Mouse (Mus musculus) heart, adult 8-10 months (tissue): ENCODE measurements around the gene Slc38a6. TPM values are rescaled to one million over a fixed set of nuclear protein-coding genes. Genes with fewer than 3 reads are reported as not detected.

Experiments used
- DNase-seq: peaks from one replicate; pipeline ENCODE4 v3.0.0; 2022; ENCODE audit warnings: low spot score
- total RNA-seq, 4 experiments: library from RNA; stranded (reverse); gene quantifications; 2 replicates each; pipeline ENCODE4 v1.2.4; 2022

Slc38a6 gene
- 1 to 10 TPM; 3.2 to 5.8 (median 4.5) TPM for total RNA-seq

- DNase-seq, result peak; percentile 92
These were observed at the start of gene Slc38a6, which contains the start of gene Trmt5 for GRCm38 (mm10) chr12:73286287-73287092. TSS of gene Slc38a6 (plus strand) at chr12:73286779. TSS of gene Trmt5 (minus strand) at chr12:73286710.

DNA sequence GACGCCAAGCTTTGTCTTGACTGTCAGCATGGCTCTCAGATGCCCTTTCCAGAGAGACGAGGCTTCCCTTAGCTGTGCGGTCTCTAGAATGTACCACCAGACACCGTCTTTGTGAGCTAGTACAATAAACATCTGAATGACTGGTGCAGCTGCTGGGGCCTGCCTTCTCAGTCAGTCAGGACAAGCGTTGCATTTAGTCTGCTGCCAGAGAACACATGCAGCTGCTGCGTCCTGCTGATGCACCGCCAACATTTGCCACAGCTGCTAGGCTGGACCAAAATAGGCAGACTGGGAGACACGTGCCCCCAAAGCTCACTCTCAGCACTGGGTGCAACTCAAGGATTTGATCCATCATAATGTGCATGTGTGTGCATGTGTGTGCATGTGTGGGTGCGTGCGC lies 44.6 kb upstream of the Slc38a6 start:
- no peak for DNase-seq

- no peak for DNase-seq
These were observed 40.9 kb upstream of the Slc38a6 start for GRCm38 (mm10) chr12:73245687-73246086.

DNA sequence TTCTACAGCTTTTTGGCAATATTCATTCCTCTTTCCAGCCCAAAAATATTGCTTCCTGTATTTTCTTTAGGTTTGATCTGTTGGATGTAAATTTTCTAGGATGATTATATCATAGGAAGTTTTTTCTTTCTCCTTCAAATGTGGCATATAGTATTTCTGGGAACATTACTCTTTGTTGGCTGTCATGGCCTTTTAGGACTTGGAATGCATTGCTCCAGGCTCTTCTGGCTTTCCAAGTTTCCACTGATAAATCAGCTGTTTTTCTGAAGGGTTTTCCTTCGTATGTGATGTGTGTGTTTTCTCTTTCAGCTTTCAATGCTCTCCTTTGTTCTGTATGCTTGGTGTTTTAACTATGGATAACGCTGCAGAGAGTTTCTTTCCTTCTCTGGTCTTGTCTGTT lies 31.6 kb upstream of the Slc38a6 start:
- DNase-seq, result no peak

DNA sequence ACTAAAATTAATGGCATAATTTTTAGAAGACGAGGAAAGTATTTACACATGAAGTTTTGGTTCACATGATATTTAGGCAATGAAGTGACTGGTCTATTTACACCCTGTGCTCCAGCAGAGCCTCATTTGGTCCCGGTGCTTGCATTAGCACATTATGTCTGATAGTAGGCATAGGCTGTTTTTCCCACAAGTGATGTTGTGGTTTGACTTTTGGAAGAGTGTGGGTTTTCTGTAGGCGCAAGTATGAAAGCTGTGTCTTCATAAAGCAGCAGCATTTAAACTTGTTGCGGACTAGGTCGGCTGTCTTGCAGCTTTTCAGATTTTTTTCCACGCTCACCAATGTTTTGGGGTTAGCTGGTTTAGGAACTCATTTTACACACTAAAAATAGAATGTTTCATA lies 27.3 kb upstream of the Slc38a6 start:
- no peak for DNase-seq

GRCm38 (mm10) chr12:73260339-73260738 lies 26.2 kb upstream of the Slc38a6 start:
- DNase-seq, result no peak

DNA sequence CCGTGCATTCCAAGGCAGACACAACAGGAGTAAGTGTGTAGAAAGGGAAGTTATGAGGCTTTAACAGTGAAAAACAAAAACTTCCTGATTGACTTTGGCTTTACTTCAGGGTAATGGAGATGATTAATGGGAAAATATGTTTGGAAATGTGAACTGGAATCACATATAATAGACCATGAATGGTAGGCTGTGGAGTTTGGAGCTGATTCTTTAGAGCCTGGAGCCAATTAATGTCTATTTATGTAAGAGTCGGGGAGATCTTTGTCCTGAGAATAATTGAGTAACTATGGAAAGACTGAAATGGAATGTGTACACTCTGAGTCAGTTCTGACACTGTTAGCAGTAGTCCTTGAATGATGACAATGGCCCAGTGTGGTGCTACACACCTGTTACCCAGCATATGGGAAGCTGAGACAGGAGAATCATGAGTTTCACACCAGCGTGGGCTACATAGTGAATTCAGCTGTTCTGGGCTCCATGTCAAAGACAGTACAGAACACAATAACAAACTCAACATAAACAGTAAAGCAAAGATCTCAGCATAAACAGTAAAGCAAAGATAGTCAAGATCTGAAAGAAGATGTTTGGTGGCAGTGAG lies 21.1 kb upstream of the Slc38a6 start:
- no peak for DNase-seq

GRCm38 (mm10) chr12:73266597-73266996 lies 20.0 kb upstream of the Slc38a6 start:
- no peak for DNase-seq

GRCm38 (mm10) chr12:73268497-73268896 lies 18.1 kb upstream of the Slc38a6 start:
- DNase-seq, result no peak

GRCm38 (mm10) chr12:73269531-73269930 lies 17.0 kb upstream of the Slc38a6 start:
- DNase-seq, result no peak

DNA sequence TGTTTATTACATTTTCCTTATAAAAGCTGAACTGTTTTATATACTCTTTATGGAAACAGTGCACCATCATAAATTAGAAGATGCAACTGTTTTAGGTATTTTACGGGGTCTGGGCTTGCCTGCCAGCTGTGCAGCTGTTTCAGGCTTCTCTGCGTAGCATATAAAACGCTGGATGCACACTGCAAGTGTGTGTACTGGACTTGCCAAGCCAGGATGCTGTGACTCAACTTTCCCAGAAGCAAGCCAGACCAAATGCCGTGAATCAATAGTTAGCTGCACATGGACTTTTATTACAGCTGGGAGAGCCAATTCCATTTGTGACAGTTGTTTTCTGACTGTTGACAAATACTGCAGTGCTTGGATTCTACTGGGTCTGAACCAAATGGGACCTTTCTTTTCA lies 16.6 kb upstream of the Slc38a6 start:
- DNase-seq, result no peak

GRCm38 (mm10) chr12:73274921-73275320 lies 11.7 kb upstream of the Slc38a6 start:
- DNase-seq, result no peak

- DNase-seq, result peak; percentile 52
These were observed 1.0 kb downstream of the Slc38a6 start for GRCm38 (mm10) chr12:73287609-73288008.

DNA sequence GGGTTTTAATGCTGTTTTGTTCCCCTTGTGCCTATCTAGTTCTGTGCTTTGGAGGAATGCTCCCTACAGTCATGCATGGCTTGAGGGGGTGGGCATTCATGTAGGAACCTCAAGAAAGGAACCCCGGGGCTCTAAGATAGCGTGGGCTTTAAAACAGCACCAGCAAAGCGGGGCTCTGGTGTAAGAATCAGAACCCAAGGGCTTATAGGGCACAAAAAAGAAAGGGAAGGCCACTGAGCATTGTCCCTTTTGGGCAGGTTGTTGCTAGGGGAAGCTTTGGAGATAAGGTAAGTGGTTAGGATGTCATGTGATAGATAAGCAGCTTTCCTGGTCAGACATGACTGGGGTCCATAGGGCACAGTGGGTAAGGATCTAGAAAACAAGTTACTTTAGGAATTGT lies 2.0 kb downstream of the Slc38a6 start:
- no peak for DNase-seq

DNA sequence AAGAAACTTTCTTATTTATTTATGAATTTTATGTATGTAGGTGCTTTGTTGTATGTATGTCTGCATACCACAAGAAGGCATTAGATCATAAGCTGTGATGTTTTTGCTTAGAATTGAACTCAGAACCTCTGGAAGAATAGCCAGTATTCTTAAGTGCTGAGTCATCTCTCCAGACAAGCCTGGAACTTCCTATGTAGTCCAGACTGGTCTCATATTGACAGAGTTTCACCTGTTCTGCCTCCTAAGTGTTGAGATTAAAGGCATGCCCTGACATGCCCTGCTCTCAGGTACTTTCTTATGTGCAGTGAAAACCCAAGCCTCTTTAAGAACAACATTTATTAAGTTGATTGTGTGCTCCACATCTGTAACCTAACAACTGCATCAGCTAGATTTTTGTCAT lies 8.3 kb downstream of the Slc38a6 start:
- DNase-seq, result no peak

DNA sequence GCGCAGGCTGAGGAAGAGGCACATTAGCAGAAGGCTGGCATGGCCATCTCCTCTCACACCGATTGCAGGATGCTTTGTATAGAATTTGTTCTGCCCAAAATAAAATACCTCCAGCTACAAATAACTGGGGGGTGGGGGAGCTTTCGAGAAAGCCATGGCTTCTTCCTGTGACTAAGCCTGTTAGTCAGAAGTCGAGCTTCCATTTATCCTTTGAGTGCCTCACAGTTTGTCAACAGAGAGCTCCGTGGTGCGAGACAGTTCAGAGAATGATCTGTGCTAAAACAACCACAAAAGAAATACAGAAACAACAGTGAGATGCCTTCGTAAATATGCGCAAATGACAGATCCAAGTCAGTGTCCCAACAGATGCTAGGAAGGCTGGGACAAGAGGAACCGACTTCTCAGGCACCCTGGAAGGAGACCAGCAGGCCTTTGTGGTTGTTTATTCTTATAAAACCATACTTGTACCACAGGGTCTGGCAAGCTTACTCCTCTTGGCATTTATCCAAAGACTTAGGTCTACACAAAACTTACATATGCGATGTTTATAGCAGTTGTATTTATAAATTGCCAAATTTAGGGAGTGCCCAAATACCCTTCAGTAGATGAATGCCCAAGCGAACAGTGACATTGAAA lies 9.0 kb downstream of the Slc38a6 start:
- DNase-seq, result no peak

DNA sequence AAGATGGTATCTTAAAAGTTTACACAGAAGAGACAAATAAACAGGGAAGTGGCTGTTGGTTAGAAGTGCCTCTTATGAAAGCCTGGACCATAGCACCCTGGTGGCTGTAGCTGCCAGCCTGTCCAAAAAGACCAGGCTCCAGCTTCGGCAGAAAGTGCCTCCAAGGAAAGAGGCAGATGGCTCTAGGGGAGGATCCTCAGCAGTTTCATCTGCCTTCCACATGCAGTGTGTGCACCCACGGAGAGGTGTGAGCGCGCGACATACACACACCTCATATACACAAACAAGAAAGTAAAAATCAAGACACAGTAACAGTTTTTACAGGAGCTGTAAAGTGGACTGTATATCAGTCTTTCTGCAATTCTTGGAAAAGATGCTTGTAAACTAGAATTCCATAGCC lies 12.0 kb downstream of the Slc38a6 start:
- DNase-seq, result no peak

DNA sequence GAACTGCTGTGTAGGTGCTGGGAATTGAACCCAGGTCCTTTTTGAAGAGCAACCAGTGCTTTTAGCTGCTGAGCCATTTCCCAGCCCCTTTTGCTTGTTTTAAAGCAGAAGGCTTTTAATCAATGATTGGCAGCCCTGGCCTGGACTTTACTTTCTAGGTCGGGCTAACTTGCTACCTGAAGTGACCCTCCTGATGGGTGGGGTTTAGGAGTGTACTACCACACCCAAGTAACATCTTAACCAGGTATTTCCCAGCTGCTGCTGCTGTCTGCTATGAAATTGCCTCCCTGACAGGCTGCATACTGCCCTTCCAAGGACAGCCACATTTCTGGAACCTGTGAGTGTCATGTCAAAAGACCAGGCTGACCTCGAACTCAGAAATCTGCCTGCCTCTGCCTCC lies 14.0 kb downstream of the Slc38a6 start:
- DNase-seq, result no peak

GRCm38 (mm10) chr12:73304636-73305035 lies 18.1 kb downstream of the Slc38a6 start:
- no peak for DNase-seq

DNA sequence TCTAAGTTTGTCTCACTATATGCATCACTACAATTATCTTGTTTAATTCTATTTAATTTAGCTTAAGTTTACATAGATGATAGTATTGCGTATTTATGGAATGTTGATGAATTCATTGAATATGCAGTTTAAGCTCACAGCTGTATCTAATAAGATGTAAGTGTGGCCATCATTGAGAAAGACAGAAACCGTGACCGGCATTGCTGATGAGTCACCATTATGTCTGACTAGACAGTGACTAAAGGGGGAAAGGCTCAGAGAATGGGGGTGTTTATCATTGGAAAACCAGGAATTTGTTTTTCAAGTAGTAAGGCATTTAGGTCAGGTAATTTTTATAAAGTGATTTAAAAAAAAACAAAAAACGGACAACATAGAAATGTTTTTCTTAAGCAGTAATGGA lies 21.2 kb downstream of the Slc38a6 start:
- DNase-seq, result no peak

DNA sequence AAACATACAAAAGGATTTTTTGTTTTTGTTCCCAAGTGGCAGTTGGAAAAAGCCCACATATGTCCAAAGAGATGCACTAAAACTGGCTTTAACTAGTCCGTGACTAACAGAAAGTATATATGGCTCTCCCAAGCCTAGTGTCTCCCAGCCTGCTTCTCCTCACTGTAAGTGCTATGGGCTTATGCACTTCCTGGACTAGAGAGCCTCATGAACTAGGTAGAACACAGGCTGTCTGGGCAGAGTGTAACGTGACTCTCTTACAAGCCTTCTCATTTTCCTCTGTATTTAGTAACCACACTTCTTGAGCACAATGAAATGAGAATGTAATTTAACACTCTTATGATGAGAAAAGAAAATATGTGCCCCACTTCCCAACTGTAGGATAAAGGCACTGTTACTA lies 22.1 kb downstream of the Slc38a6 start:
- no peak for DNase-seq

- no peak for DNase-seq
These were observed 31.4 kb downstream of the Slc38a6 start for GRCm38 (mm10) chr12:73317706-73318686.
